Mouse (Mus musculus) myocyte (in vitro differentiated cells): ENCODE measurements around the gene Sept4.

Experiments used
- CEBPB ChIP-seq: IDR thresholded peaks from 2 replicates; pipeline ENCODE4 v1.6.1; 2011; ENCODE audit warnings: mild to moderate bottlenecking, moderate library complexity; ENCODE audit not compliant: poor library complexity, insufficient read depth, severe bottlenecking
- MAX ChIP-seq: IDR thresholded peaks from one replicate; pipeline ENCODE4 v1.6.1; 2011; ENCODE audit warnings: low read depth, mild to moderate bottlenecking, control low read depth
- POLR2A ChIP-seq: IDR thresholded peaks from one replicate; pipeline ENCODE4 v1.6.1; 2011; ENCODE audit warnings: low read depth, mild to moderate bottlenecking, control low read depth, moderate library complexity; ENCODE audit not compliant: insufficient read length
- POLR2AphosphoS2 ChIP-seq: IDR thresholded peaks from one replicate; pipeline ENCODE4 v1.6.1; 2011; ENCODE audit warnings: low read depth, control low read depth; ENCODE audit not compliant: insufficient read length
- SRF ChIP-seq: IDR thresholded peaks from one replicate; pipeline ENCODE4 v1.6.1; 2011; ENCODE audit warnings: low read depth; ENCODE audit not compliant: control insufficient read depth, insufficient read length
- TCF12 ChIP-seq: IDR thresholded peaks from one replicate; pipeline ENCODE4 v1.6.1; 2011; ENCODE audit warnings: mild to moderate bottlenecking, control low read depth; ENCODE audit not compliant: poor library complexity, insufficient read depth, severe bottlenecking
- USF1 ChIP-seq: IDR thresholded peaks from one replicate; pipeline ENCODE4 v1.6.1; 2011; ENCODE audit warnings: low read depth, mild to moderate bottlenecking, control low read depth, moderate library complexity

GRCm38 (mm10) chr11:87603571-87603970 is 34.9 kb downstream of the Sept4 start:
- TF ChIP-seq POLR2A (no peak), SRF (no peak), USF1 (no peak), MAX (no peak), TCF12 (no peak), POLR2AphosphoS2 (no peak), CEBPB (no peak)
